Mouse (Mus musculus) embryonic facial prominence, embryonic 11.5 days (tissue): ENCODE measurements around the gene Ndufa8. TPM values are rescaled to one million over a fixed set of nuclear protein-coding genes. Genes with fewer than 3 reads are reported as not detected.

Source experiments
- ATAC-seq: fragments of 200-750 bp; cut with Nextera tagmentation; replicated peaks from 2 replicates; pipeline ENCODE4 v1.8.0; 2017; ENCODE audit warnings: low read depth; ENCODE audit not compliant: insufficient number of reproducible peaks, low FRiP score, low TSS enrichment
- DNase-seq: peaks from one replicate; pipeline ENCODE4 v3.0.0-alpha.2; 2015; ENCODE audit warnings: low spot score
- H3K27ac ChIP-seq: fragments of 300-500 bp; sonication (generic); replicated peaks from 2 replicates; pipeline ENCODE4 v1.5.1; 2014; ENCODE audit warnings: mild to moderate bottlenecking, low read depth, low read length, control low read depth
- H3K27me3 ChIP-seq: fragments of 300-500 bp; sonication (generic); 2 replicates; pipeline ENCODE4 v1.6.1; 2014; ENCODE audit warnings: mild to moderate bottlenecking, low read length, moderate library complexity, mixed read lengths; ENCODE audit not compliant: control insufficient read depth, insufficient read depth
- H3K36me3 ChIP-seq: fragments of 300-500 bp; sonication (generic); replicated peaks from 2 replicates; pipeline ENCODE4 v1.6.1; 2014; ENCODE audit warnings: low read depth, mild to moderate bottlenecking, low read length, moderate library complexity, mixed read lengths; ENCODE audit not compliant: control insufficient read depth, insufficient read depth
- H3K4me1 ChIP-seq: fragments of 300-500 bp; sonication (generic); 2 replicates; pipeline ENCODE4 v1.6.1; 2014; ENCODE audit warnings: low read length, mixed read lengths; ENCODE audit not compliant: control insufficient read depth, insufficient read depth
- H3K4me2 ChIP-seq: fragments of 300-500 bp; sonication (generic); 2 replicates; pipeline ENCODE4 v1.6.1; 2014; ENCODE audit warnings: low read depth, mild to moderate bottlenecking, control low read depth, low read length, moderate library complexity
- H3K4me3 ChIP-seq: fragments of 300-500 bp; sonication (generic); 2 replicates; pipeline ENCODE4 v1.5.1; 2014; ENCODE audit warnings: low read depth, low read length, control low read depth
- H3K9ac ChIP-seq: fragments of 300-500 bp; sonication (generic); replicated peaks from 2 replicates; pipeline ENCODE4 v1.6.1; 2014; ENCODE audit warnings: mild to moderate bottlenecking, control low read depth, low read length
- H3K9me3 ChIP-seq: fragments of 300-500 bp; sonication (generic); replicated peaks from 2 replicates; pipeline ENCODE4 v1.6.1; 2016; ENCODE audit warnings: mild to moderate bottlenecking, low read length, inconsistent platforms, mixed read lengths; ENCODE audit not compliant: control insufficient read depth
- WGBS: fragments of 180-500 bp; shearing (Covaris S2); extraction: QIAGEN DNeasy Blood & Tissue Kit; methylation state at CpG from one replicate; pipeline ENCODE4 v1.1.7; 2014; 5-methylcytosine and 5-hydroxymethylcytosine counted together
- polyA plus RNA-seq: library from polyadenylated mRNA; unstranded; fragments of >200 nt; fragmentation: Nextera tagmentation; extraction: Ambion mirVana; gene quantifications from 2 replicates; pipeline ENCODE4 v1.2.1, GENCODE M21; 2014

Gene Ndufa8
- polyA plus RNA-seq, 1 experiment from 2014 or later, result 200 TPM

GRCm38 (mm10) chr2:36067132-36067531 lies 17.9 kb upstream of the Ndufa8 start:
- Histone ChIP-seq H3K27ac (no peak overlapping the region), H3K36me3 (no peaks in the 10 kb centered on the region), H3K27me3 (no peaks in the 10 kb centered on the region), H3K4me1 (no peaks in the 10 kb centered on the region), H3K9ac (no peak overlapping the region), H3K9me3 (no peaks in the 10 kb centered on the region; the same call in 1 of the 2 replicates), H3K4me2 (no peak overlapping the region), H3K4me3 (no peak overlapping the region)
- ATAC-seq (no peak), DNase-seq (no peak)
- 49% methylated on average over 9 of the region's 9 CpGs for WGBS

- 61% methylated on average over 5 of the region's 5 CpGs for WGBS
- Histone ChIP-seq H3K36me3 (no peaks in the 10 kb centered on the region), H3K9me3 (no peaks in the 10 kb centered on the region; the same call in 1 of the 2 replicates), H3K27me3 (no peaks in the 10 kb centered on the region), H3K4me1 (no peaks in the 10 kb centered on the region), H3K4me2 (no peak overlapping the region), H3K27ac (no peak overlapping the region), H3K9ac (no peak overlapping the region), H3K4me3 (no peak overlapping the region)
- DNase-seq (no peak), ATAC-seq (no peak)
These were observed 12.2 kb upstream of the Ndufa8 start for GRCm38 (mm10) chr2:36061409-36061808.

GRCm38 (mm10) chr2:36056248-36056647 lies 7.0 kb upstream of the Ndufa8 start:
- 11% methylated on average over 3 of the region's 3 CpGs for whole genome bisulfite sequencing
- no peaks in the 10 kb centered on the region for H3K27me3 ChIP-seq
- H3K27ac ChIP-seq, result no peak overlapping the region
- H3K36me3 ChIP-seq, result no peaks in the 10 kb centered on the region
- no peaks in the 10 kb centered on the region for H3K4me1 ChIP-seq
- no peak overlapping the region for H3K4me2 ChIP-seq
- H3K9me3 ChIP-seq, result no peaks in the 10 kb centered on the region
- no peak overlapping the region for H3K4me3 ChIP-seq
- DNase-seq, result peak; percentile 39
- ATAC-seq, result no peak
- H3K9ac ChIP-seq, result no peak overlapping the region

GRCm38 (mm10) chr2:36053249-36053648 lies 4.0 kb upstream of the Ndufa8 start:
- no peak overlapping the region for H3K4me2 ChIP-seq
- ATAC-seq (no peak), DNase-seq (no peak)
- H3K27me3 ChIP-seq, result no peaks in the 10 kb centered on the region
- H3K9me3 ChIP-seq, result no peaks in the 10 kb centered on the region
- no peak overlapping the region for H3K9ac ChIP-seq
- 80% methylated on average over 3 of the region's 3 CpGs for WGBS
- peaks cover 1% of the 10 kb centered on the region; the same call in 1 of the 2 replicates for H3K4me1 ChIP-seq
- H3K36me3 ChIP-seq, result no peaks in the 10 kb centered on the region
- H3K27ac ChIP-seq, result no peak overlapping the region
- no peak overlapping the region for H3K4me3 ChIP-seq

- no peak overlapping the region for H3K9ac ChIP-seq
- peaks cover 4% of the 10 kb centered on the region; the same call in 1 of the 2 replicates for H3K4me1 ChIP-seq
- 44% methylated on average over 10 of the region's 10 CpGs for WGBS
- no peaks in the 10 kb centered on the region for H3K9me3 ChIP-seq
- H3K36me3 ChIP-seq, result no peaks in the 10 kb centered on the region
- no peaks in the 10 kb centered on the region for H3K27me3 ChIP-seq
- peak overlapping the region; percentile 76 for H3K4me2 ChIP-seq
- no peak for DNase-seq
- ATAC-seq, result peak; percentile 53; the same call in 1 of the 2 replicates
- peak overlapping the region; percentile 90 for H3K4me3 ChIP-seq
- no peak overlapping the region for H3K27ac ChIP-seq
These were observed 355 bp upstream of the Ndufa8 start for GRCm38 (mm10) chr2:36049567-36049954.

GRCm38 (mm10) chr2:36048164-36048563 lies 1.0 kb downstream of the Ndufa8 start:
- WGBS, result 69% methylated on average over 8 of the region's 8 CpGs
- Histone ChIP-seq H3K9ac (peak overlapping the region; percentile 73; the same call in 1 of the 2 replicates), H3K4me1 (peaks cover 4% of the 10 kb centered on the region; the same call in 1 of the 2 replicates), H3K27ac (no peak overlapping the region), H3K36me3 (no peaks in the 10 kb centered on the region), H3K4me2 (peak overlapping the region; percentile 76), H3K4me3 (peak overlapping the region; percentile 90), H3K27me3 (no peaks in the 10 kb centered on the region), H3K9me3 (no peaks in the 10 kb centered on the region)
- ATAC-seq, result no peak
- no peak for DNase-seq

- no peak overlapping the region for H3K9ac ChIP-seq
- 69% methylated on average over 1 of the region's 1 CpGs for WGBS
- no peaks in the 10 kb centered on the region for H3K36me3 ChIP-seq
- no peak overlapping the region for H3K27ac ChIP-seq
- H3K4me3 ChIP-seq, result no peak overlapping the region
- H3K4me1 ChIP-seq, result no peaks in the 10 kb centered on the region
- no peaks in the 10 kb centered on the region for H3K27me3 ChIP-seq
- DNase-seq (no peak), ATAC-seq (no peak)
- no peak overlapping the region for H3K4me2 ChIP-seq
- no peaks in the 10 kb centered on the region for H3K9me3 ChIP-seq
These were observed 8.3 kb downstream of the Ndufa8 start for GRCm38 (mm10) chr2:36040872-36041271.

GRCm38 (mm10) chr2:36039297-36039985 lies 9.8 kb downstream of the Ndufa8 start:
- 68% methylated on average over 7 of the region's 7 CpGs for WGBS
- Histone ChIP-seq H3K27me3 (no peaks in the 10 kb centered on the region), H3K4me2 (no peak overlapping the region), H3K9me3 (no peaks in the 10 kb centered on the region), H3K36me3 (no peaks in the 10 kb centered on the region), H3K9ac (no peak overlapping the region), H3K4me1 (no peaks in the 10 kb centered on the region), H3K27ac (no peak overlapping the region), H3K4me3 (no peak overlapping the region)
- no peak for ATAC-seq
- no peak for DNase-seq
